Mouse (Mus musculus): ENCODE results near the gene Cdkal1. TPM values are rescaled to one million over a fixed set of nuclear protein-coding genes. Genes with fewer than 3 reads are reported as not detected.

Cdkal1 gene
- polyA plus RNA-seq, 1 experiment from 2014 or later = 28.8 TPM

DNA sequence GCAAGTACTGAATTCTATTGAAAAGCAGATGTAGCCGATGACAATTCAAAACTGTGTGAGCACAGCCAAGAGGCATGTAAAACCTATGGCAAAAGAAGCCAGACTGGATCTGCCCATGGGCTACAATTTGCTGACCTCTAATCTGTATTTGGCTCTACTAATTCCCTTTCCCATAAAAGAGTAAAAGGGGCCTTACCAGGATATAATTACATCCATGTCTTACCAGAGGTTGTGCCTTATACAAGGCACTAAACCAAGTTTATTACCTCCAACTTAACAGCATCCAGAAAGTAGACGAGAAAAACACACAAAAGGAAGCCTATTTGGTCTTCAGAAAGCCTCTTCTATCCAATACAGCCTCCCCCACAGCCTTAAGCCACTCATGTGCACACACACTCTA lies 213.2 kb downstream of the Cdkal1 start:
- H3K9ac ChIP-seq (replicated peaks; ENCODE audit: low read depth, low read length) = no peak overlapping the region
- H3K4me1 ChIP-seq (replicated peaks; ENCODE audit: control insufficient read depth, insufficient read depth, low read length) = no peaks in the 10 kb centered on the region
- H3K9me3 ChIP-seq (ENCODE audit: control insufficient read depth, low read length) = no peaks in the 10 kb centered on the region
- H3K27ac ChIP-seq (ENCODE audit: low read length) = no peak overlapping the region
- ATAC-seq = no peak
- no peaks in the 10 kb centered on the region for H3K36me3 ChIP-seq (ENCODE audit: control insufficient read depth, insufficient read depth)
- no peak overlapping the region for H3K4me3 ChIP-seq (replicated peaks; ENCODE audit: low read length)
- H3K27me3 ChIP-seq (replicated peaks; ENCODE audit: control insufficient read depth, insufficient read depth, low read length) = no peaks in the 10 kb centered on the region
- H3K4me2 ChIP-seq (ENCODE audit: low read length) = no peak overlapping the region
- 81% methylated on average over 2 of the region's 2 CpGs for WGBS

DNA sequence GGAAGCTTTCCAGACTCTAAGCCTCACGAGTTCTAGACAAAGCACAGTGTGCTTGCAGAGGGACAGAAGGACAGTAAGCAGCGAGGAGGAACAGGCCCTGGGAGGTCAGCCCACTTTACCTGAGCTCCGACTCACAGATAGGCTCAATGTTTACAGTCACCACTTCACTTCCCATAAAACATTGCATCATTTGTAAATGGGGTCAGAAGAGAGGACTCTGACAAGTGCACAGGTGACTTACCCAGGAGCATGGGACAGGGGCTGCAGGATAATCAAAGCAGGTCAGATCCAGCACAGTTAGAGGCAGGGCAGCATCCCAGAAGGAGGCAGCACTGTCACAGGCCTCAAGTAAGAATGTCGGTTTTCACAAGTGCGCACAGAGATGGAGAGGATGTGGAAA lies 214.3 kb downstream of the Cdkal1 start:
- Histone ChIP-seq H3K27ac (ENCODE audit: low read length) (no peak overlapping the region), H3K4me3 (replicated peaks; ENCODE audit: low read length) (no peak overlapping the region), H3K9me3 (ENCODE audit: control insufficient read depth, low read length) (no peaks in the 10 kb centered on the region), H3K9ac (replicated peaks; ENCODE audit: low read depth, low read length) (no peak overlapping the region), H3K36me3 (ENCODE audit: control insufficient read depth, insufficient read depth) (no peaks in the 10 kb centered on the region), H3K4me2 (ENCODE audit: low read length) (no peak overlapping the region), H3K27me3 (replicated peaks; ENCODE audit: control insufficient read depth, insufficient read depth, low read length) (no peaks in the 10 kb centered on the region), H3K4me1 (replicated peaks; ENCODE audit: control insufficient read depth, insufficient read depth, low read length) (no peaks in the 10 kb centered on the region)
- WGBS = 75% methylated on average over 5 of the region's 5 CpGs
- no peak for ATAC-seq

DNA sequence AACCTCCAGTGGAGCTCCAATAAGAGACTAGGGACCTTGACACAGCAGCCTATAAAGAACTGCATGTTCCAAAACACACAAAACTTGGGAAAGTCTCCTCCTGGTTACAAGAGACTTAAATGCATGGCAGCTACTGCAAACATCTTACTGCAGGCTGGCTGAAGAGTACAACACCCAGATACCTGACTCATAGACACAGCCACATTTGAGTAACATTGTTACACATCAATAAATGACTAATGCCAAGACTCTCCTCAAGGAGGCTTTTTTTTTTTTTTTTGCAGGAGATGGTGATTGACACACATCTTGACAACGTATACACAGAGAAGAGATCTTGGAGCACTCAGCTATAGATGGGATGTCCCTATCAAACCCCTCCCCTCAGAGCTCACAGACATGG lies 215.3 kb downstream of the Cdkal1 start:
- Histone ChIP-seq H3K9me3 (ENCODE audit: control insufficient read depth, low read length) (no peaks in the 10 kb centered on the region), H3K4me3 (replicated peaks; ENCODE audit: low read length) (no peak overlapping the region), H3K27me3 (replicated peaks; ENCODE audit: control insufficient read depth, insufficient read depth, low read length) (no peaks in the 10 kb centered on the region), H3K4me2 (ENCODE audit: low read length) (no peak overlapping the region), H3K36me3 (ENCODE audit: control insufficient read depth, insufficient read depth) (no peaks in the 10 kb centered on the region), H3K4me1 (replicated peaks; ENCODE audit: control insufficient read depth, insufficient read depth, low read length) (no peaks in the 10 kb centered on the region), H3K27ac (ENCODE audit: low read length) (no peak overlapping the region), H3K9ac (replicated peaks; ENCODE audit: low read depth, low read length) (no peak overlapping the region)
- no peak for ATAC-seq
- 76% methylated on average over 1 of the region's 1 CpGs for WGBS

DNA sequence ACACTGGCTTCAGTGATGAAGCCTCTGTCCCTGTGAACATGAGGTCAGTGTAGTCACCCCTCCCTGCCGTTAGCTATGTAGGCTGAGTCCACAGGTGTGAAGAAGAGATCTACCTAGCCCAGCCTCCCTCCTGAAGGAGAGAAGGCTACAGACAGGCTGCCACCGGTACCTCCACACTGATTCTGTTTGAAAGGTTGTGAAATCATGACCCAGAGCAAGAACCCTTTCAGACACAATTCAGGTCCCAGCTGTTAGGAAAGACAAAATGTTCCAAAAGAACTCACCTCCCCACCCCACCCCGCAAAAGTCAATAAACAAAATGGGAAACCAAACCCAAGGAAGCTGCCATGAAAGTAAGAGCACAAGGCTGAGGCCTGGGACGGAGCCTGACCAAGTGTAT lies 217.2 kb downstream of the Cdkal1 start:
- H3K9me3 ChIP-seq (ENCODE audit: control insufficient read depth, low read length) = no peaks in the 10 kb centered on the region
- no peaks in the 10 kb centered on the region for H3K4me1 ChIP-seq (replicated peaks; ENCODE audit: control insufficient read depth, insufficient read depth, low read length)
- ATAC-seq = no peak
- WGBS = 92% methylated on average over 4 of the region's 4 CpGs
- H3K4me2 ChIP-seq (ENCODE audit: low read length) = no peak overlapping the region
- H3K27ac ChIP-seq (ENCODE audit: low read length) = no peak overlapping the region
- H3K4me3 ChIP-seq (replicated peaks; ENCODE audit: low read length) = no peak overlapping the region
- H3K9ac ChIP-seq (replicated peaks; ENCODE audit: low read depth, low read length) = no peak overlapping the region
- H3K27me3 ChIP-seq (replicated peaks; ENCODE audit: control insufficient read depth, insufficient read depth, low read length) = no peaks in the 10 kb centered on the region
- H3K36me3 ChIP-seq (ENCODE audit: control insufficient read depth, insufficient read depth) = no peaks in the 10 kb centered on the region

DNA sequence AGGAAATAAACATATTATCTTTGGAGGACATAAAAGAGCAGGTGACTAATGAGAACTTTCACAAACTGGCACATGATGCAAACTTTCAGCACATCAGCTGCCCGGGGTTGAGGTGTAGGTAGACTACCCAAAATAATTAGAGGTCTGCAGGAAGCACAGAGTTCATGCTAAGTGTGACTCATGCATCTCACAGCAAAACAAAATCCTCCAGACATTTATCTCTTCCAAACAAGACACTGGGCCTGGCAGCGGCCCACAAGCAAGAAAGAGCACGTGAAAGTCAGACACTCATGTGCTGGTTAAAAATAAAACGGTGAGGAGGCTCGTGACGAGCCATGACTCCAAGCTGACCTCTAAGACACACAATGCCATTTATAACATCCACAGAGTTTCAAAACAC lies 217.7 kb downstream of the Cdkal1 start:
- no peak for ATAC-seq
- 76% methylated on average over 6 of the region's 6 CpGs for WGBS
- H3K27ac ChIP-seq (ENCODE audit: low read length) = no peak overlapping the region
- no peak overlapping the region for H3K4me2 ChIP-seq (ENCODE audit: low read length)
- no peak overlapping the region for H3K9ac ChIP-seq (replicated peaks; ENCODE audit: low read depth, low read length)
- H3K4me1 ChIP-seq (replicated peaks; ENCODE audit: control insufficient read depth, insufficient read depth, low read length) = no peaks in the 10 kb centered on the region
- no peaks in the 10 kb centered on the region for H3K36me3 ChIP-seq (ENCODE audit: control insufficient read depth, insufficient read depth)
- no peak overlapping the region for H3K4me3 ChIP-seq (replicated peaks; ENCODE audit: low read length)
- no peaks in the 10 kb centered on the region for H3K9me3 ChIP-seq (ENCODE audit: control insufficient read depth, low read length)
- no peaks in the 10 kb centered on the region for H3K27me3 ChIP-seq (replicated peaks; ENCODE audit: control insufficient read depth, insufficient read depth, low read length)

DNA sequence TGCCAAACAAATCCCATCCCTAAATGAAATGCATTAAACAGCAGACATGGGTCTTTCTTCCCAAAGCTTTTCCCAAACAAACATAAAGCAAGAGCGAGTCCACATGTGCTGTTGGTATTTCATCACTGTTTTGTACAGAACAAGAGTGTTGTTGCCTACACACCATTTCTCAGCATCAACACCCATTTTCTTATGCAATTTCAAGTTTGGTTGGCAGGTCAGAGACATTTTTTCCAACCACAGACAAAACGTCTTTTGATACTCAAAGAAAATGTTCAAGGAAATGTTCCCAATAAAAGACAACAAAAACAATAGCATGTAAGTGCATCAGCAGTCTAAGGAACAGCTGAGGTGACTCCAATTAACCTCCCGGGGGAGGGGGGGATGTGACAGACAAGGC lies 219.9 kb downstream of the Cdkal1 start:
- H3K9me3 ChIP-seq (ENCODE audit: control insufficient read depth, low read length) = no peaks in the 10 kb centered on the region
- H3K27ac ChIP-seq (ENCODE audit: low read length) = no peak overlapping the region
- WGBS = 70% methylated on average over 3 of the region's 3 CpGs
- H3K27me3 ChIP-seq (replicated peaks; ENCODE audit: control insufficient read depth, insufficient read depth, low read length) = no peaks in the 10 kb centered on the region
- no peak overlapping the region for H3K9ac ChIP-seq (replicated peaks; ENCODE audit: low read depth, low read length)
- no peaks in the 10 kb centered on the region for H3K36me3 ChIP-seq (ENCODE audit: control insufficient read depth, insufficient read depth)
- no peak for ATAC-seq
- no peak overlapping the region for H3K4me2 ChIP-seq (ENCODE audit: low read length)
- H3K4me1 ChIP-seq (replicated peaks; ENCODE audit: control insufficient read depth, insufficient read depth, low read length) = no peaks in the 10 kb centered on the region
- H3K4me3 ChIP-seq (replicated peaks; ENCODE audit: low read length) = no peak overlapping the region

DNA sequence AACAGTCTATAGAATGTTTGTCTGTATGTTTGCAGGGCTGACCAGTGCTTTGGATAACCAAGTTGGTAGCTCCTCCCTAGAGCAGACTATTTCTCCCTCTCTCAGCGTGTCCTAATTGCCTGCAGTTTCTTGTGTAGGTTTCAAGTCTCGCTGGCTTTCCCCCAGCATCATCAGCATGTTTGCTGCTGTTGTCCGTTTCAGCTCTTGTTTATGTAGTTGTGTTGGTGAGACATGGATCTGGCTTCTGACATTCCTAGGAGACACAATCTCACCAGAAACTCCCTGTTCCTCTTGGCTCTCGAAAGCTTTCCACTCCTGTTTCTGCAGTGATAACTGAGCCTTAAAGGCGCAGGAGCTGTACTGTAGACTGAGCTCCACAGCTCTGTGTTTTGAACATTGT lies 224.1 kb downstream of the Cdkal1 start:
- Histone ChIP-seq H3K27ac (ENCODE audit: low read length) (no peak overlapping the region), H3K4me2 (ENCODE audit: low read length) (no peak overlapping the region), H3K4me3 (replicated peaks; ENCODE audit: low read length) (no peak overlapping the region), H3K4me1 (replicated peaks; ENCODE audit: control insufficient read depth, insufficient read depth, low read length) (peaks cover 5% of the 10 kb centered on the region), H3K36me3 (ENCODE audit: control insufficient read depth, insufficient read depth) (no peaks in the 10 kb centered on the region), H3K9ac (replicated peaks; ENCODE audit: low read depth, low read length) (no peak overlapping the region), H3K27me3 (replicated peaks; ENCODE audit: control insufficient read depth, insufficient read depth, low read length) (no peaks in the 10 kb centered on the region), H3K9me3 (ENCODE audit: control insufficient read depth, low read length) (no peaks in the 10 kb centered on the region)
- 70% methylated on average over 5 of the region's 5 CpGs for WGBS
- ATAC-seq = no peak

DNA sequence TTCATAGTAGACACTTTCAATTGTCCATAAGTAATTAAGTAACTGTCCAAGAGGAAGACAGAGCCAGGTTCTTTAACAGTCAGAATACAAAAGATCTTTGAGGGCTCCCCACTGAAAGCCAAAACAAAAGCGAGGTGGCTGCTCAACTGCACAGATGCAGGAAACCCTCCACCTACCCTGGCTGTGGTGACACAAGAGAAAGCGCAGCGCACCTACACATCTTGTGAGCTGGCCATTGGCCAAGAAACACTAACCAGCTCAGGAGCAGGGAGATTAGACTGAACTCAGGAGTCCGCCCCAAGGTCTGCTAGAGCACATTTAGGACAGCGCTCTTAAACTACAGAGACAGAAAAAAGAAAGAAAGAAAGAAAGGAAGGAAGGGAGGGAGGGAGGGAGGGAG lies 226.9 kb downstream of the Cdkal1 start:
- no peak for ATAC-seq
- H3K27ac ChIP-seq (ENCODE audit: low read length) = no peak overlapping the region
- no peaks in the 10 kb centered on the region for H3K27me3 ChIP-seq (replicated peaks; ENCODE audit: control insufficient read depth, insufficient read depth, low read length)
- H3K36me3 ChIP-seq (ENCODE audit: control insufficient read depth, insufficient read depth) = no peaks in the 10 kb centered on the region
- no peak overlapping the region for H3K4me2 ChIP-seq (ENCODE audit: low read length)
- H3K9ac ChIP-seq (replicated peaks; ENCODE audit: low read depth, low read length) = no peak overlapping the region
- no peak overlapping the region for H3K4me3 ChIP-seq (replicated peaks; ENCODE audit: low read length)
- peaks cover 5% of the 10 kb centered on the region for H3K4me1 ChIP-seq (replicated peaks; ENCODE audit: control insufficient read depth, insufficient read depth, low read length)
- WGBS = 25% methylated on average over 5 of the region's 5 CpGs
- no peaks in the 10 kb centered on the region for H3K9me3 ChIP-seq (ENCODE audit: control insufficient read depth, low read length)

DNA sequence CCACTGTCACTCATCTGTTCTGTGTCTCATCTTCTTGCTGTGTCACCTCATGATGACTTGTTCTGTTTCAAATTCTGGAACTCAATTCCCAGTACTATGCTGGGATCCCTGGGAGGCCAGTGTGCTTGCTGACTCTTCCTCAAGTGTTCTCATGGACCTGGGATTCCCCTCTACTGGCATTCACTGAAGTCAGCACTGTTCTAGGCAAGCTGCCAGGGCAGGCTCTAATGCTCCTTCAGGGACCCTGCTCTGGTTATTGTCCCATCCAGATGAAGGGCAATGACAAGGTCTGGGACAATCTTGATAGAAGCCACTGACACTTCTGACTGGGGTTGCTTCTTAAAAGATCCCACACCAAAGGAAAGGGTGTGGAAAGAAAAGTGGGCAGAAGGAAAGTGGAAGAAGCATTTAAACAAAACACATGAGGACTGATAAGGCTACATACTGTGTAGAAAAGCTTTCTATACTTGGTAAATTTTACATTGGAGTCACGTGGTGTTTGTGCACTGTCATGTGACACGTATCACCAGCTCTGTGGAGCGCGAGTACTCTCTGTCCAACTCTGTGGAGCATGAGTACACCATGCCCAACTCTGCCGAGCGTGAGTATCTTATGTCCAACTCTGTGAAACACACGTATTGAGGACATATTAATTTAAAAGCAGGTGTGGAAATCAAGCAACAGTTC lies 227.9 kb downstream of the Cdkal1 start:
- Histone ChIP-seq H3K36me3 (ENCODE audit: control insufficient read depth, insufficient read depth) (no peaks in the 10 kb centered on the region), H3K4me1 (replicated peaks; ENCODE audit: control insufficient read depth, insufficient read depth, low read length) (peaks cover 5% of the 10 kb centered on the region), H3K4me2 (ENCODE audit: low read length) (no peak overlapping the region), H3K9ac (replicated peaks; ENCODE audit: low read depth, low read length) (no peak overlapping the region), H3K9me3 (ENCODE audit: control insufficient read depth, low read length) (no peaks in the 10 kb centered on the region), H3K27ac (ENCODE audit: low read length) (no peak overlapping the region), H3K27me3 (replicated peaks; ENCODE audit: control insufficient read depth, insufficient read depth, low read length) (no peaks in the 10 kb centered on the region), H3K4me3 (replicated peaks; ENCODE audit: low read length) (no peak overlapping the region)
- 91% methylated on average over 7 of the region's 7 CpGs for WGBS
- no peak for ATAC-seq

DNA sequence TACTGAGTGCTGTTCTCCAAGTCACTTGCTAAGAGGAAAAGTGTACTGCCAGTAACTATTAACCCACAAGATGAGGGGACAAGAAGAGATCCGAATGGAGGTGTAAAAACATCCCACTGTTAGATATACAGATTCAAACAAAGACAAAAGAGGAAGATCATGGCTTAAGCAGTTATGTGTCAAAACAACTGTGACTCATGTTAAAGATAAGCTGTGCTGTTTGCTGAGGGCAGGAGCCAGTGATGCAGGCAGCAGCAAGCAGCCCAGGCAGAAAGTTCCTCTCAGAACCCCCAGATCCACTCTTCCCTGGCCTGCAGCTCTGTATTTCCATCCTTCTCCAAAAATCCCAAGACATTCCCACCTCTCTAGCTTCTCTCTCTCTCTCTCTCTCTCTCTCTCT lies 230.5 kb downstream of the Cdkal1 start:
- no peak for ATAC-seq
- H3K9ac ChIP-seq (replicated peaks; ENCODE audit: low read depth, low read length) = no peak overlapping the region
- H3K9me3 ChIP-seq (ENCODE audit: control insufficient read depth, low read length) = no peaks in the 10 kb centered on the region
- H3K27ac ChIP-seq (ENCODE audit: low read length) = no peak overlapping the region
- no peaks in the 10 kb centered on the region for H3K27me3 ChIP-seq (replicated peaks; ENCODE audit: control insufficient read depth, insufficient read depth, low read length)
- H3K36me3 ChIP-seq (ENCODE audit: control insufficient read depth, insufficient read depth) = no peaks in the 10 kb centered on the region
- H3K4me3 ChIP-seq (replicated peaks; ENCODE audit: low read length) = no peak overlapping the region
- 62% methylated on average over 1 of the region's 1 CpGs for WGBS
- H3K4me2 ChIP-seq (ENCODE audit: low read length) = no peak overlapping the region
- peaks cover 5% of the 10 kb centered on the region for H3K4me1 ChIP-seq (replicated peaks; ENCODE audit: control insufficient read depth, insufficient read depth, low read length)
